In the genomic region with DNA sequence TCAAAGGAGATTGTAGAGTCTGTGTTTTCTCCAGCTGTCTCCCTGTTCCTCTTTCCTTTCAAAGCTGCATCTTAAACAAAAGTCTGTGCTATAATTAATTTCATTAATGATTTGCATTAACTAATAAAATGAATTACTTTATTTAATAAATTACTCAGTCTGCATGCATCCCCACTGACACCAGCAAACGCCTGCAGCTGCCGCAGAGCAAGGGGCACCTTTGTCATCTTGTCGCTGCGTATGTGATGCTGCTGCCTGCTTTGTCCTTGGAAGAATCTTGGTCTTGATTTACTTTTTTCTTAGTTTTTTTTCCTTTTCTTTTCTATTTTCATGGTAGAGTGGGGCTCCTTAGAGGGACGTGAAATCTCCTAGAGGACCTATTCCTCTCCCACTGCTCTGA, we compare ENCODE assay signal across 16 mouse cellular contexts. TPM values are rescaled to one million over a fixed set of nuclear protein-coding genes. Genes with fewer than 3 reads are reported as not detected.
DNase-seq lines count a peak whose midpoint lies in the region; ATAC-seq lines count a peak whose summit lies in the region.
"Had no signal": no experiment of that assay in that cellular context is flagged by ENCODE, and none has a peak within 500 bp of the region (broad histone marks: within the 10 kb centered on the region; RNA-seq: fewer than 3 reads in every experiment).

No protein-coding gene starts in this region.

- peak; percentile 17 for DNase-seq in forebrain, embryonic 14.5 days (ENCODE audit: low spot score)
- DNase-seq in forebrain, embryonic 11.5 days (ENCODE audit: low spot score): no peak
- peak; percentile 13 for DNase-seq in midbrain, embryonic 14.5 days
- no peak for DNase-seq in midbrain, embryonic 10.5 days (ENCODE audit: low spot score)
- no peak for DNase-seq in yolk sac, embryonic 10.5 days (ENCODE audit: low spot score)
- DNase-seq: adrenal gland, postnatal 10 days; cerebellum, adult 11-12 months; cerebellum, adult 9-10 months; cerebellum, postnatal 25 days; gastrocnemius, postnatal 36 days; heart, postnatal 36 days had no signal

- no peaks in the 10 kb centered on the region for H3K9me3 ChIP-seq in forebrain, embryonic 14.5 days (replicated peaks; ENCODE audit: control insufficient read depth, low read length)
- H3K9me3 ChIP-seq in forebrain, embryonic 11.5 days (ENCODE audit: control insufficient read depth, low read length): no peaks in the 10 kb centered on the region
- H3K9me3 ChIP-seq in hindbrain, embryonic 16.5 days (ENCODE audit: control insufficient read depth, low read length): no peaks in the 10 kb centered on the region
- H3K9me3 ChIP-seq in hindbrain, embryonic 12.5 days (replicated peaks): no peaks in the 10 kb centered on the region
- no peaks in the 10 kb centered on the region for H3K9me3 ChIP-seq in midbrain, embryonic 14.5 days (ENCODE audit: control insufficient read depth, low read length)
- no peaks in the 10 kb centered on the region for H3K9me3 ChIP-seq in midbrain, embryonic 10.5 days (replicated peaks)
- H3K9me3 ChIP-seq: embryonic facial prominence, embryonic 12.5 days; forebrain, embryonic 15.5 days; heart, embryonic 13.5 days had no signal

- peaks cover 18% of the 10 kb centered on the region for H3K36me3 ChIP-seq in forebrain, embryonic 14.5 days (ENCODE audit: control insufficient read depth, insufficient read depth, low read length)
- no peaks in the 10 kb centered on the region; the same call in 1 of the 2 replicates for H3K36me3 ChIP-seq in forebrain, embryonic 11.5 days (ENCODE audit: control insufficient read depth, insufficient read depth, low read length)
- peaks cover 5% of the 10 kb centered on the region for H3K36me3 ChIP-seq in hindbrain, embryonic 16.5 days (ENCODE audit: control insufficient read depth, insufficient read depth, low read length)
- H3K36me3 ChIP-seq in hindbrain, embryonic 12.5 days: peaks cover 12% of the 10 kb centered on the region
- peaks cover 28% of the 10 kb centered on the region for H3K36me3 ChIP-seq in midbrain, embryonic 14.5 days (ENCODE audit: control insufficient read depth, insufficient read depth, low read length)
- peaks cover 19% of the 10 kb centered on the region for H3K36me3 ChIP-seq in midbrain, embryonic 10.5 days

- H3K9ac ChIP-seq in forebrain, embryonic 14.5 days (ENCODE audit: low read length): no peak overlapping the region
- no peak overlapping the region for H3K9ac ChIP-seq in forebrain, embryonic 11.5 days (ENCODE audit: low read length)
- H3K9ac ChIP-seq in hindbrain, embryonic 16.5 days (ENCODE audit: low read depth, low read length): no peak overlapping the region
- H3K9ac ChIP-seq in hindbrain, embryonic 12.5 days: no peak overlapping the region
- no peak overlapping the region for H3K9ac ChIP-seq in midbrain, embryonic 14.5 days (replicated peaks; ENCODE audit: low read length)
- H3K9ac ChIP-seq: embryonic facial prominence, embryonic 12.5 days; forebrain, embryonic 15.5 days; heart, embryonic 13.5 days had no signal

- no peak overlapping the region for H3K4me3 ChIP-seq in forebrain, embryonic 14.5 days (ENCODE audit: low read depth, low read length)
- H3K4me3 ChIP-seq in forebrain, embryonic 11.5 days (ENCODE audit: low read depth, low read length): no peak overlapping the region
- no peak overlapping the region for H3K4me3 ChIP-seq in hindbrain, embryonic 16.5 days (ENCODE audit: low read length)
- H3K4me3 ChIP-seq in hindbrain, embryonic 12.5 days: no peak overlapping the region
- H3K4me3 ChIP-seq in midbrain, embryonic 14.5 days (replicated peaks; ENCODE audit: low read depth, low read length): no peak overlapping the region
- H3K4me3 ChIP-seq in midbrain, embryonic 10.5 days: no peak overlapping the region
- H3K4me3 ChIP-seq: embryonic facial prominence, embryonic 12.5 days; forebrain, embryonic 15.5 days; heart, embryonic 13.5 days had no signal

- H3K27me3 ChIP-seq in forebrain, embryonic 14.5 days (replicated peaks; ENCODE audit: control insufficient read depth, insufficient read depth, low read length): no peaks in the 10 kb centered on the region
- H3K27me3 ChIP-seq in forebrain, embryonic 11.5 days (ENCODE audit: control insufficient read depth, insufficient read depth, low read length): no peaks in the 10 kb centered on the region
- H3K27me3 ChIP-seq in hindbrain, embryonic 16.5 days (replicated peaks; ENCODE audit: control insufficient read depth, insufficient read depth, low read length): no peaks in the 10 kb centered on the region
- no peaks in the 10 kb centered on the region for H3K27me3 ChIP-seq in hindbrain, embryonic 12.5 days
- H3K27me3 ChIP-seq in midbrain, embryonic 14.5 days (ENCODE audit: control insufficient read depth, insufficient read depth, low read length): no peaks in the 10 kb centered on the region
- no peaks in the 10 kb centered on the region for H3K27me3 ChIP-seq in midbrain, embryonic 10.5 days (ENCODE audit: low read depth, poor library complexity, severe bottlenecking)
- H3K27me3 ChIP-seq: embryonic facial prominence, embryonic 12.5 days; forebrain, embryonic 15.5 days; heart, embryonic 13.5 days had no signal

- no peak overlapping the region for H3K4me2 ChIP-seq in forebrain, embryonic 14.5 days (ENCODE audit: low read length)
- H3K4me2 ChIP-seq in forebrain, embryonic 11.5 days (ENCODE audit: low read depth, low read length, severe bottlenecking): no peak overlapping the region
- H3K4me2 ChIP-seq in hindbrain, embryonic 16.5 days (ENCODE audit: low read length): no peak overlapping the region
- H3K4me2 ChIP-seq in hindbrain, embryonic 12.5 days (replicated peaks): no peak overlapping the region
- no peak overlapping the region for H3K4me2 ChIP-seq in midbrain, embryonic 14.5 days (ENCODE audit: low read length)
- H3K4me2 ChIP-seq: embryonic facial prominence, embryonic 12.5 days; forebrain, embryonic 15.5 days; heart, embryonic 13.5 days had no signal

- H3K27ac ChIP-seq in forebrain, embryonic 14.5 days (ENCODE audit: low read depth, low read length): no peak overlapping the region
- no peak overlapping the region for H3K27ac ChIP-seq in forebrain, embryonic 11.5 days (ENCODE audit: low read depth, low read length)
- no peak overlapping the region for H3K27ac ChIP-seq in hindbrain, embryonic 16.5 days (ENCODE audit: low read depth, low read length)
- H3K27ac ChIP-seq in hindbrain, embryonic 12.5 days: no peak overlapping the region; the same call in 1 of the 2 replicates
- H3K27ac ChIP-seq in midbrain, embryonic 14.5 days (replicated peaks; ENCODE audit: low read depth, low read length): no peak overlapping the region; the same call in 1 of the 2 replicates
- H3K27ac ChIP-seq in midbrain, embryonic 10.5 days (replicated peaks): no peak overlapping the region
- H3K27ac ChIP-seq: embryonic facial prominence, embryonic 12.5 days; forebrain, embryonic 15.5 days; heart, embryonic 13.5 days had no signal

- ATAC-seq in forebrain, embryonic 14.5 days: 0 out of 2 replicates have a peak, but pooled peaks have one; percentile 21
- ATAC-seq in forebrain, embryonic 11.5 days (replicated peaks; ENCODE audit: low FRiP score): no peak
- ATAC-seq in hindbrain, embryonic 16.5 days: 0 out of 2 replicates have a peak, but pooled peaks have one; percentile 30
- no peak for ATAC-seq in hindbrain, embryonic 12.5 days (ENCODE audit: low FRiP score)
- no peak for ATAC-seq in midbrain, embryonic 14.5 days (ENCODE audit: low FRiP score, low TSS enrichment)
- ATAC-seq: forebrain, embryonic 15.5 days had no signal

- WGBS in forebrain, embryonic 14.5 days: 71% methylated on average over 5 of the region's 5 CpGs
- 90% methylated on average over 5 of the region's 5 CpGs for WGBS in forebrain, embryonic 11.5 days
- WGBS in hindbrain, embryonic 16.5 days: 37% methylated on average over 5 of the region's 5 CpGs
- WGBS in hindbrain, embryonic 12.5 days: 61% methylated on average over 5 of the region's 5 CpGs
- 57% methylated on average over 5 of the region's 5 CpGs for WGBS in midbrain, embryonic 14.5 days
- 91% methylated on average over 5 of the region's 5 CpGs for WGBS in midbrain, embryonic 10.5 days

- no peaks in the 10 kb centered on the region for H3K4me1 ChIP-seq in forebrain, embryonic 14.5 days (ENCODE audit: control insufficient read depth, insufficient read depth, low read length)
- H3K4me1 ChIP-seq in forebrain, embryonic 11.5 days (replicated peaks; ENCODE audit: control insufficient read depth, insufficient read depth, low read length): no peaks in the 10 kb centered on the region
- H3K4me1 ChIP-seq in hindbrain, embryonic 16.5 days (ENCODE audit: control insufficient read depth, insufficient read depth, low read depth, low read length): no peaks in the 10 kb centered on the region
- no peaks in the 10 kb centered on the region for H3K4me1 ChIP-seq in hindbrain, embryonic 12.5 days
- no peaks in the 10 kb centered on the region for H3K4me1 ChIP-seq in midbrain, embryonic 14.5 days (ENCODE audit: control insufficient read depth, insufficient read depth, low read length)
- no peaks in the 10 kb centered on the region for H3K4me1 ChIP-seq in midbrain, embryonic 10.5 days
- H3K4me1 ChIP-seq: embryonic facial prominence, embryonic 12.5 days; forebrain, embryonic 15.5 days had no signal

RNA-seq across cellular contexts. Expression of a gene that starts 43.2 kb away (rescaled TPM):
- polyA plus RNA-seq in forebrain, embryonic 14.5 days (2014; fragmentation: Nextera tagmentation; extraction: Ambion mirVana): 60.9 and 69.7 TPM in 2 replicates
- 56.3 and 63.5 TPM in 2 replicates for polyA plus RNA-seq in forebrain, embryonic 11.5 days (2014; fragmentation: Nextera tagmentation; extraction: Ambion mirVana)
- 75.2 and 76.4 TPM in 2 replicates for polyA plus RNA-seq in hindbrain, embryonic 16.5 days (2015; fragmentation: Nextera tagmentation; extraction: Ambion mirVana)
- 70.6 and 75.2 TPM in 2 replicates for polyA plus RNA-seq in hindbrain, embryonic 12.5 days (2016; fragmentation: Nextera tagmentation; extraction: Ambion mirVana)
- polyA plus RNA-seq in midbrain, embryonic 14.5 days (2014; fragmentation: Nextera tagmentation; extraction: Ambion mirVana): 69.0 and 71.0 TPM in 2 replicates
- 52.9 and 57.0 TPM in 2 replicates for polyA plus RNA-seq in midbrain, embryonic 10.5 days (2016; fragmentation: Nextera tagmentation; extraction: Ambion mirVana)

Comparison
In these comparisons a context has a peak if more than half of its experiments do, and no peak if none do; other contexts are left out.
1. ATAC-seq: peak in forebrain, embryonic 14.5 days (single experiment) and hindbrain, embryonic 16.5 days (single experiment); none in forebrain, embryonic 11.5 days (single experiment), hindbrain, embryonic 12.5 days (single experiment) and midbrain, embryonic 14.5 days (single experiment).
2. DNase-seq: peak in forebrain, embryonic 14.5 days (single experiment) and midbrain, embryonic 14.5 days (single experiment); none in forebrain, embryonic 11.5 days (single experiment), midbrain, embryonic 10.5 days (single experiment) and yolk sac, embryonic 10.5 days (single experiment).